Mouse (Mus musculus) brain, embryonic 14.5 days (tissue): ENCODE measurements around the gene Pla2g2d.
"Not testable (repeated sequence)": the region's sequence is repeated elsewhere in the genome, so short reads cannot be mapped to it uniquely, and the experiment has no call there.

Experiments
- CTCF ChIP-seq: fragments of 200-500 bp; IDR thresholded peaks from 2 replicates; pipeline ENCODE4 v1.5.1; 2012; ENCODE audit warnings: inconsistent platforms, mild to moderate bottlenecking, moderate library complexity, borderline replicate concordance; ENCODE audit not compliant: insufficient read depth, insufficient read length; ENCODE audit errors: extremely low read depth
- POLR2A ChIP-seq: fragments of 200-500 bp; IDR thresholded peaks from 2 replicates; pipeline ENCODE4 v1.6.1; 2012; ENCODE audit warnings: mild to moderate bottlenecking, inconsistent platforms, borderline replicate concordance; ENCODE audit not compliant: poor library complexity, insufficient read depth, insufficient read length, severe bottlenecking; ENCODE audit errors: extremely low read depth

- TF ChIP-seq CTCF, POLR2A: not testable (repeated sequence)
Measured at GRCm38 (mm10) chr4:138824161-138824560, 48.6 kb downstream of the Pla2g2d start.
